Mouse (Mus musculus) urinary bladder, postnatal 10 days (tissue): ENCODE data around the gene 9230102O04Rik.

Source experiments
- DNase-seq: peaks from one replicate; pipeline ENCODE4 v3.0.0; 2022; ENCODE audit warnings: low spot score

The 9230102O04Rik gene

DNA sequence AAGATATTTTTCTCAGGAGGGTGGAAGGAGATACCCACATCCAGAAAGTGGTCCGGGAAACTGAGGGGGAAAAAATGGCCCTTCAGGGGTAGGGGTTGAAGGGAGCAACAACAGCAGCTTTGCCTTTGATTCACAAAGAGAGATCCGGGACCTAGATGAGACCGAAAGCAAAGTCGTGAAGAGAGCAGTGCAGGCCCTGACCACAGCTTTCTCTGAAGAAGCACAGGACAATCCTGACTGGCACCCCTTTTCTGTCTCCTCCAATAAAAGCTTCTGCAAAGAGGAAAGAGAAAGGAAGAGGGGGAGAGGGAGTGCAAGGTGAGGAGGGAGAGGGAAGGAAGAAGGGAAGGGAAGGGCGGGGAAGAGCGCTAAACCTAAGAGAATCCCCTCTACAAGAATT lies 17.5 kb downstream of the 9230102O04Rik start:
- no peak for DNase-seq

GRCm38 (mm10) chr2:9871141-9871716 lies 18.1 kb downstream of the 9230102O04Rik start:
- no peak for DNase-seq

GRCm38 (mm10) chr2:9867092-9867825 lies 22.1 kb downstream of the 9230102O04Rik start:
- DNase-seq, result no peak

DNA sequence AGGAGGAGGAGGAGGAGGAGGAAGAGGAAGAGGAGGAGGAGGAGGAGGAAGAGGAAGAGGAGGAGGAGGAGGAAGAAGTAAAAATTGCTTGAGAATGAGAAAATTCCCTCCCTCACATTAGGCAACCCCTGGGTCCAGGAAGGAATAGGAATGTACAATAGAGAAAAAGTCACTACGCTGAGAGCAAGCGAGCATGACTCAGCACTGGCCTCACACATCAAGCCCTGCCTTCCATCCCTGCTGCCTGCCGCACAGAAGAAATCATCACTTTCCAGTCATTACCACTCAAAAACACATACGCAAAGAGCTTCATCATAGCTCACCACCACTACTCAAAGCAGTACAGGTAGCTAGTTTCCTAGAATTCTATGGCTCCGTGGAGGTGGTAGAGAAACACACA lies 28.6 kb downstream of the 9230102O04Rik start:
- no peak for DNase-seq

DNA sequence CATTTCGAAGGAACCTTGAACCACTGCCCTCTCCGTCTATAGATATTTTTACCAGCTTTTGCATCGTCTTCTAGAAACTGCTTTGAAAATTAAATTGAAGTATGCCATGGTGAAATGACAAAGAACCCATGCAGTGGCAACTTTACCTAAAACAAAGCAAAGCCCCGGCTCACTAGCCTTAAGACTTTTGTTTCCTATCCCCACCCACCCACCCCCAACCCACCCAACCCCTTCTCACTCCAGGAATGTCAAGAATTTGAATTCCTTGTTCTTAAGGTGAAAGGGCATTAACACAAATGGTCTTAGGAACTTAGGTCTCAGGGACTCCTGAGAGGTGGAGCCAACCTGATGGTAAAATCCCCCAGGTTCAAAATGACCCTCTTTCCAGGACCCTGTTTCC lies 33.5 kb downstream of the 9230102O04Rik start:
- no peak for DNase-seq

GRCm38 (mm10) chr2:9852851-9853576 lies 36.3 kb downstream of the 9230102O04Rik start:
- no peak for DNase-seq

DNA sequence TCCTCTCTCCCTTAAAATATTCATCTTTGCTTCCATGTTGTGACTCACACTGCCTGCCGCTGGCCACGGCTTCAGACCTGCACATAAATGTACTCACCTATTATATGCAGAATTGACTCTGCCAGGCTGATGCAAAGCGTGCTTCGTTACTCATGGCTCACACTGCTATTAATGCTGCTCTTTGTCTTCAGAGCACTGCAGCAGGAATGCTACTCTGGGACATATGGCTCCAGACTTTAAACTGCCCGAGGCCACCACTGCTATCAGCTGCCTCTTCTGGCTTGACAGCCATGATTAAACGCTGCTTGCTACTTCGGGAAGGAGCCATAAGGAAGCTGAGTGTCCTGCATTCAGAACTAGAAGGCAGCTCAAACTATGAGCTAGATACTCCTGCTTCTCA lies 54.1 kb downstream of the 9230102O04Rik start:
- DNase-seq, result no peak

DNA sequence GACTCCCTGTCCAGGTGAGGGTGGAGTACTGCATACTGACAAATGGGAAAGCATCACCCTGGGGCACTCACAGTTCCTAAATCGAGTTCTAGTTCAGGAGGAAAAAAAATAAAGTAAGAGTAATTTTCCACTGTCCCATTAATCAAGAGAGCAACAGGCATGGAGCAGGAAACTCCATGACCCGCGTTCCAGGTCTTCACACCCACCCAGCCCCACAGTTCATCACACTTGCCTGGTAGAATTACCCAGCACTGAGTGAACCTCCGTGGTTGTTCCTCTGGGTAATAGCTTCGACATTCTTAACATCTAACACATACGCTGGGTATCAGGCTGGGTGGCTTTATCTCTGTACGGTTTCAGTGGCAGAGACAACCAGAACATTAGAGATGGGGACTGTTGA lies 55.6 kb downstream of the 9230102O04Rik start:
- DNase-seq, result no peak
